Mouse (Mus musculus) right cerebral cortex, postnatal 25 days (tissue): Measurements from ENCODE around the gene Gtf2h1.
"Not testable (repeated sequence)": the region's sequence is repeated elsewhere in the genome, so short reads cannot be mapped to it uniquely, and the experiment has no call there.

Experiments
- DNase-seq: peaks from one replicate; pipeline ENCODE4 v3.0.0; 2022

Gtf2h1 gene

DNA sequence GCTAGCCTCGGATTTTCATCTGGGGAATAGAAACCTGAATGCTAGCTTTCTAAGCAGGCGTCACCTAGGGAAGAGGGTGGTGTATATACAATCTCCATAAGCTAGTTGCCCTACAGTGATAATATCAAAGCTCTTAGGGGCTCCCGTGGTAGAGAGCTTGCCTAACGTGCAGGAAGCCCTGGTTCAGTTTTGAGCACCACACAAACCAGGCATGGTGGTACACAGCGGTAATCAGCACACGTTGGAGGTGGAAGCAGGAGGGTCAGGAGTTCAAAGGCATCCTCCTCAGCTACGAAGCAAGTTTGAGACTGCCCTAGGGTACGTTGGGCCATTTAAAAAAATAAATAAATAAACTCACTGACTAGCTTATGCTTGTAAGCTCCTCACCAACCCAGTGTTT lies 35.8 kb downstream of the Gtf2h1 start:
- DNase-seq = no peak

DNA sequence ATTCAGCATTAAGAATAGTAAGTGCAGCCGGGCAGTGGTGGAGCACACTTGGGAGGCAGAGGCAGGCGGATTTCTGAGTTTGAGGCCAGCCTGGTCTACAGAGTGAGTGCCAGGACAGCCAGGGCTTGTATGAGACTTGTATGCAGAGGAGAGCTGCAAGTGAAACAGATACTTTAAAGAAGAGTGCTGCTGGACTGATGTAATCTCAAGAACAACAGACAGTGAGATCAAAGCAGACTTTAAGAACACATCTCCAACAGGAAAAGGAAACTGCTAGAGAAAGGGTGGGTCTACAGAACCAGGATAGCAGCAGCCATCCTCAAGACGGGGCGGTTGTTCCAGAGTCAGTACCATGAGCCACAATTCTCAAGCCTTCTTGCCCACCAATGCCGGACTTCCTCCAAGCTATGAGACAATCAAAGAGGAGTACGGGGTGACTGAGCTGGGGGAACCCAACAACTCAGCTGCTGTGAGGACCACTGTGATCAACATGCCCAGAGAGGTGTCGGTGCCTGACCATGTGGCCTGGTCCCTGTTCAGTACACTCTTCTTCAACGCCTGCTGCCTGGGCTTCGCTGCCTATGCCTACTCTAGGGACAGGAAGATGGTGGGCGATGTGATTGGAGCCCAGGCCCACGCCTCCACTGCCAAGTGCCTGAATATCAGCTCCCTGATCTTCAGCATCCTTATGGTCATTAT lies 36.4 kb downstream of the Gtf2h1 start:
- DNase-seq = not testable (repeated sequence)

DNA sequence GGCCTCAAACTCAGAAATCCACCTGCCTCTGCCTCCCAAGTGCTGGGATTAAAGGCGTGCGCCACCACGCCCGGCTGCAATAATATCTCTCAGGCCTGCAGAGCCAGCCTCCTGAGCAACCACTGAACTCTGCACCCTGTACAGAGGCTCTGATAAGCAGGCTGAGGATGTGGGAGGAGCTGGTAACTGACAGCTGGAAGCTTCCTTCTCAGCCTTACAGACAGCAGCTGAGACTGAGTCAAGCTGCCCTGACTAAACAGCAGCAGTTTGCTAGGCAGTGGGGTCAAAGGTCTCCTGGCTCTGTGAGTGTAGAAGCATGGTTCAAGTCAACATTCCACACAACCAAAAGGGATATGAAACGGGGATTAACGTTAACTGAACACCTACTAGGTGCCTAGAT lies 37.4 kb downstream of the Gtf2h1 start:
- no peak for DNase-seq

DNA sequence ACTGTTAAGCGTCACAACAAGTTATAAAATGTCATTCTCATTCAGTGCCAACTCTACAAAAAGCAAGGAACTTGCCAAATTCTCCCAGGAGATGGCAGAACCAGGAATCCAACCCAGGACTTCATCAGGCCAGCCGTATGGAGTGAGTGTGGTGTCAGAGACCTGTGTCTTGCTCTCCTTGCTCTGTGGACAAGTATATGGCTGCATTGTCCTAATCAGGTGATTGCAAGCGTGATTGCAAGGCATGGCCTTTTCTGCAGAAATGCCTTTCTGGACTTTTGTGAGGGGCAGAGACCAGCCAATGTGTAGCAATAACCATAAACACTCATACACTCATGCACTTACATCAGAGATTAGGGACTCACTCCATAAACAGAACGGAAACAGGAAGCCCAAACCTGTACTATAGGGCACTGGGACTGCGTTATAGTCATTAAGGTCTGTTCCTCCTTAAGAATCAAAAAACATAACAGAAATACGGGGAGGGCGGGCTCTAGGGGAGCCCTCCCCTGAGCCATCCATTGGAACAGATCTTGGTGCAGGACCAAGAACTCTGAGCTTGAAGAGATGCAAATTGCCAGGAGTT lies 37.9 kb downstream of the Gtf2h1 start:
- no peak for DNase-seq

DNA sequence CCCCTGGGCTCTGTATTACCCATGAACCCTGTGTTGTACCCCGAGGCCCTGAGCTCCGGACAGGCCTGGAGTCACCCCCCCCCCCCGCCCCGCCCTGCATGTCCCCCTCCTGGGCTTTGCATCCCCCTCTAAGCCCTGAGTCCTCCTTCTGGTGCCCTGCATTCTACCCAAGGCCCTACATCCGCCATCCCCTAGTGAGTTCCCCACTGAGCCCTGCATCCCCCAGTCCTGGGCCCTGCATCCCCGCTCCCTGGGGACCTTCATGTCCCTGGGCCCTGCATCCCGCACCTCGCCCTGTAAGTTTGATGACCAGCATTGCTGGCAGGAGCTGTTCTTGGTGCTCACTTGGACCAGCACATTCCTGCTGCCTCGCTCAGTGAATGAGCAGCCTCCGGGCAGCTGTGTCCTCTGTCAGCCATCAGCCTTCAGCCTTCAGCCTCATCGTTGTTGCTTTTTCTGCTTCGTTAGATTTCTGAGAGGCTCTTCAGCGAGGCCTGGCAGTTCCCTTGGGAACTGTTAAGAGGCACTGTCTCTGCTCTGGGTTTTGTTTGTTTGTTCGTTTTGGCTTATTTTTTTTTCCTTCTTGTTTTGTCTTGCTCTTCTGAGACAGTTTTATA lies 39.2 kb downstream of the Gtf2h1 start:
- no peak for DNase-seq

DNA sequence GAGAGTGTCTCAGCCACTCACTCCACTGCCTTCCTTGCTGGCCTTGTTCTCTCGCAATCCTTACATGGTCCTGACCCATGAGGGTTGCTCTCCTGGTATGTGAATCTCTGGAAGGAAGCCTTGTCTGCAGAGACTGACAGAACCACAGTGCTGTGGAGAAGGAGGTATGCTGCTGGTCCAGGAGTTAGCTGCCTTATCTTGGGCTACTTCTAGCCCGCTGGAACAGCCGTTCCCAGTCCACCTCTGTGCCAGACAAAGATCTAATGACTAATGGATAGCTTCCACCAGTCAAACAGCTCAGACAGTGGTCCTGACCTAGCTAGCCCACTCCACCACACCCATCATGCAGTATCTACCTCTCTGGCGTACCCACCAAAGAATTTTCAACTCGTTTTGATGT lies 40.5 kb downstream of the Gtf2h1 start:
- DNase-seq = no peak

DNA sequence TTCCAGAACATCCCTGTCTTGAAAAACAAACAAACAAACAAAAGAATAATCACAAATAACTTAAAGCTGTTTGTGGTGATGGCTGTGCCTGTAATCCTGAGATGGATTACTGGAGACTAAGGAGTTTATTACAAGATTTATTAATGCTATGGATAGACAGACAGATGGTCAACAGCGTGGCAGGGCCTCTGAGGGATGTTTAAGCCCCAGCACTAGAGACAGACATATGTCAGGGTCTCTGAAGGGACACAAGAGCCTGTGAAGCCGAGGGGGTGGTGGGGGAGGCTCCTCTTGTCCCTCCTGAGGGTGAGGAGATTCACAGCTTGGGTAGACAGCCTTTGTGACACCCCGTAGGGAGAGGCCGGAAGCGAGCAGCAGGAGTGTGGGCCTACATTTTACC lies 41.2 kb downstream of the Gtf2h1 start:
- no peak for DNase-seq

DNA sequence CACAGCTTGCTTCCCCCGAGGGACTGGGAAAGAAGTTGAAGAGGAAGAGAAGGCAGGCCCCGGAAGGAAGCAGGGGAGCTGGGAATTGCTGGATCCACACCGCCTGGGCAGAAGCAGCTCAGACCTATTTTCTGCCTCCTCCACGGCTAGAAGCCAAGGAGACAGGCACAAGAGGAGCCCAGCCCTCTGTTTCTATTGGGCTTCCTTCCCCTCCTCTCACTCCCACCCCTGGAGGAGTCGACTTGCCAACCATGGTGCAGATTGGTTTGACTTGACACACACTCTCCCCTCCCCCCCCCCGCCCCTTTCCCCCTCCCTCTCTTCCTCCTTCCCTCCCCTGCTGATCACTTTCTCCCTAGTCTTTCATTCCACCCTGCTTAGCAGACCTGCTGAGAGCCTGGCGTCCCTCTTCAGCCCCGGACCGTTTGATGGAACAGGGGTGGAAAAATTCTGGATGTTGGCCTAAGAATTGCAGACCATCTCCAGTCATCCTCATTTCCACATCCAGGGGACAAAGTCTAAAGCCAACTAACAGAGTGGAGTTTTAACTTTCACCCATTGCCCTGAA lies 42.3 kb downstream of the Gtf2h1 start:
- DNase-seq = peak; percentile 23

DNA sequence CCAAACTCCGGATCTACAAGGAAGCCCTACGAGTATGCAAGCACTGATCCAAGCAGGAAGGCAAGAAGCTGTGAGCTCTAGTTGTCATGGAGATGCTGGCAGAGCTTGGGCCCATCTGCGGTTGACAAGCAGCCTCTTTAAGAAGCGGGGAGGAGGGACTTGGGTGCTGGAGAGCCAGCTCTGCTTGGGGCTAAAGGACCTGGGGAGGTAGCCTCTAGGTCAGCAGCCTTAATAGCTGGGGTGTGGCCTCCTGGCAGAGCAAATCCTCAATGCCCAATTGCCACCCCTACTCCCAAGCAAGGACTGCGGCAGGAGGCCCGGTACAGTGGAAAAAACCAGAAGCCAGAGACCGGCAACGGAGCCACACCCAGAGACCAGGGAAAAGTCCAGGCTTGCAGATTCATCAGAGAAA lies 43.0 kb downstream of the Gtf2h1 start:
- DNase-seq = peak; percentile 81

DNA sequence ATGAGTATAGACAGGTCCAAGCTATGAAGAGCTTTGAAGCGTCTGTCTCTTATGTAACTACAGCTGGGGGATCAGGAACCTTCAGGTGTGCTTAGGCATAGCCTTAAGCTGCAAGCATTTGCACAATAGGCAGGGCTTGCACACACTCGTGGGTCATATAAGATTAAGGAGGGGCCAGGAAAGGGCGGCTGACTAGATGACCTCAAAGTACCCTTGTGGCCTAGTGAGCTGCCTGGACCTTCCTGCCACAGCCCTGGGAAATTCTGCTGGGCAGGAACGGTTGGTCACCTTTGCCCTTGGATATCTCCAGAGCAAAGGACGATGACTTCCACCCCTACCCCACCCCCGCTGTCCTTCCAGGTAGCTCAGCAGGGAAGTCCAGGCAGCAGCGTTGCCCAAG lies 43.5 kb downstream of the Gtf2h1 start:
- DNase-seq = no peak

DNA sequence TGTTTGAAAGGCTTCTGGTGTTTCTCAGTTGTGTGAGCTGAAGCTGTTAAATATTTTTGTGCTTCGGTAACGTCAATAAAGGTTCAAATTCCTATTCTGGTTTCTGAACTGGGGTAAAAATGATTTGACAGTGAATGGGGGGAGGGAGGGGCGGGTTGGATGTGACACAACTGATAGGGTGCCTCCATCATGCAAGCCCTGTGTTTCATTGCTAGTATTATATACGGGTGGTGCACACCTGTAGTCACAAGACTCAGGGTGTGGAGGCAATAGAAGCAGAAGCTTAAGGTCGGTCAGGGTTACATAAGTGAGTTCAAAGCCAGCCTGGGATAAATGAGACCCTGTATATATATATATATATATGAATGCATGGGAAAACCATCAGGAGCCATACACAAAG lies 44.0 kb downstream of the Gtf2h1 start:
- no peak for DNase-seq

DNA sequence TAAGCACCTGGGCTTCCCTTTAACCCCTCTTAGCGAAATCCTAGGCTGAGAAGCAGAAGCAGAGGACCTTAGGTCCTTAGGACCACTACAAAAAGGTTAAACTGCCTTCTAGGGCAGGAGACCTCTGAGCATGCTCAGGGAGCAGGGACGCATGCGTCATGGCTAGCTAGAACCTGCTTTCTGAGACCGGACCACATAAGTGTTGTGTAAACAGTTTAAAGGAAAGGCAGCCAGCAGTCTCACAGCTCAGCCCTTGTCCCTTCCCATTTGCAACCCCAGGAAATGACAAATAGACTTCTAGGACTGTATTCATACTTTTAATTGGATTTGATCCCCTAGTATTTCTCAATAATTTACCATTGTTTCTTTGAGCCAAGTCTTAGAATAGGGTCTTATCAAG lies 44.4 kb downstream of the Gtf2h1 start:
- no peak for DNase-seq

DNA sequence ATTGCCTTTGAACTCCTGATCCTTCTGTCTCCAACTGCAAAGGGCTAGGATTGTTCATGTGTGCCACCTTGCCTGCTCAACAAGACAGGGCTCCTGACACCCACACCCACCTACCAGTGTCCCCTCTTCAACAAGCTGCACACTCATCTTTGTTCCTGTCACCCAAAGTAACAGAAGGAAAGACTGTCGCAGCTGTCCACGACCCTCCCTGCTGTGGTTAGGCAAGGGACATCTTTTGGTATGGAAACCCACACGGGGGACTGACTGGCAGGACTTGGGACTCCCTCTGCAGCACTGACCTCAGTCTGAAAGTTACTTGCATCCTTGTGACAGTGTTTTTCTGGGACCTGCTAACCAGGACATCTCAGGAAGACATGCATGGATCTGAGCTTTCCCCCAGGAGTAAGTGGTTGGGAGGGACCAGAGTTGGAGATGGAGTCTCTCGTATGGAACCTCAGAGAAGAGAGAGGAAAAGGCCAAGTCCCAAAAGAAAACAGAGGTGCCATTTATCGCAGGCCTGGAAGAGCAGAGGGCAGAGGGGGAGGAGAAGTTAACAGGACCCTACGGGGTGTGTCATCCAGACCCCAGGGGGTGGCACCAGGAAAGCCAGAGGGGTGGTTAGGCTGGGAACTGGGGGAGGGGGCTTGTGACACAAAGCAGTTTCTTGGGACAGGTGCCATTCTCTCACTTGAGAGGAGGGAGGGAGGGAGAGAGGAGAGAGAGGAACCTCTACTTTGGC lies 45.1 kb downstream of the Gtf2h1 start, which contains the start of gene Ldha:
Gene Ldha, plus strand, starts transcription at position 689 of the 739 bp plus-strand sequence.
- no peak for DNase-seq

DNA sequence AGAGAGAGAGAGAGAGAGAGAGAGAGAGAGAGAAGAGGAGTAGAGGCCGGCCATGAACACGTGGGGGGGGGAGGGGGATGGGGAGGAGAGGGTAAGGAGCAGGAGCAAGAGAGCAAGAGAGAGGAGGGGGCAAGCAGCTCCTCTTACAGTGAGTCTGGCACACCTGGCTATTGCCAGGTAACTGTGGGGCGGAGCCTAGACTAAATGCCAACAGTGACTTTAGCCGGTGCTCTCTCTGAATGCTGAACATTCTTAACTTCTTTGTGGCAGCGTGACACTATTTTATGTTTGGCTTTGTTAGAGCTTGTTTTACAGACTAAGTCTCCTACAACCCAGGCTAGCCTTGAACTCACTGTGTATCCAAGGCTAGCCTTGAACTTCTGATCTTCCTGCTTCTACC lies 46.4 kb downstream of the Gtf2h1 start:
- no peak for DNase-seq

DNA sequence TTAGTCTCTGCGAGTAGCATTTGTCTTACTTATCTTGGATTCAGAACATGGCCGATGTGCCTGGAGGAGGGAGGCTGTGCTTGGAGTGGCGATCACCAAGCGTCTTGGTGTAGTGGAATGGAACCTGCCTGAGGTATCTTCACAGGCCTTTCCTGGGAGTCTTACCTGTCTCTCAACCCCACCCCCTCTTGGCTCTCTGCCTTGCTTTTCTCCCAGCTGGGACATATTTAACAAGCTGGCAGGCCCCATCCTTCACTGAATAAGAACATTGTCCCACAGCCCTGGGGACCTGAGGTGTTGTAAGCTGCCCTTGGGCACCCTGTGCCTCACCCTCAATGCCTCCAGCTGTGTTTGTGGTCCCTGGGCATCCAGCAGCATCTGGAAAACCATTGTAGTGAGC lies 47.7 kb downstream of the Gtf2h1 start:
- no peak for DNase-seq

DNA sequence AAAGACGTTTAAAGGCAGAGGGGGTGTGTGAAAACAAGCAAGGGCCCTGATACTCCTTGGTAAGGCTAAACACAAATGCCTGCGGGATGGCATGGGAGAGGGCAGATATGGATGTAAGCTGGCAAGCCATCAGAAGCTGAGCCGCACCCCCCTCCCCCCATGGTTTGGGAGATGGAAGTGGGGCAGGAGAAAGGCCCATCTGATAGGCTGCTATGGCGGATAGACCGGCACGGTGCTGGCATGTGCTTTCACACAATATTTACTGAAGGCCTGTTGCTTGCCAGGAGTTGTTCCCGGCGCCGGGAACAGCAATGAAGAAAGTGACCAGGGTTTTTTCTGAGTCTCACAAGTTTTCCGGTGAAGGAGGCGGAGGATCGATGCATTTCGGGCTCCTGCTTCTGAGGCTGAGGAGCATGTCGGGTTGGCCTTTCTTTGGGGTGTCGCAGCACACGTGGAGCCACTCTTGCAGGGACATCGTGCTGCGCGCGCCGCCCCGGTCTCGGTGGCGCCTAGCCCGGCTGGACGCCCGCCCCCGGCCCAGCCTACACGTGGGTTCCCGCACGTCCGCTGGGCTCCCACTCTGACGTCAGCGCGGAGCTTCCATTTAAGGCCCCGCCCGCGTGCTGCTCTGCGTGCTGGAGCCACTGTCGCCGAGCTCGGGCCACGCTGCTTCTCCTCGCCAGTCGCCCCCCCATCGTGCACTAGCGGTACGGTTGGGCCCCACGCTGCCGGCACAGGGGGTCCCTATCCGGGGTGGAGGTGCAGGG lies 49.5 kb downstream of the Gtf2h1 start:
- DNase-seq = peak; percentile 93

DNA sequence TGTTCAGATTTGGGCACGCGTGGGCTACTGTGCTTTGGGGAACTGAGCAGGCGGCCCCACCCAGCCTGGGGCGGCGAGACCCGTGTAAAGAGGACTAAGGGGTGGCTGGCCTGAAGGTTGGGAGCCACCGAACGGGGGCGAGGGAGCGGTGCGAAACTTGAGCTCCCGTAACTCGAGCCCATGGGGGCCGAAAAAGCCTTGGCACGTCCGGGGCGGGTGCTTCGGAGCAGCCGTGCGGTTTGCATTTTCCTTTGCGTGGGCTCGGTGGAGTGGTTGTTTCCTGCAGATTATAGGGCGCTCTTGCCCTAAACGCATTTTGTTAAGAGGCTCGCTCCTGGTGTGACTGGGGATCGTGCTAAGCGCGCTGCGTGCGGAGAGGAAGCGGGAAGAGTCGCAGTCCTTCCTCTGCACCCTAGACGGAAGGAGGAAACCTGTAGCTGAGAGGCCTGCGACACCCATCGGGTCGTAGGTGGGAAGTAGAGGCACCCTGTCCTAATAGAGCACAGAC lies 50.1 kb downstream of the Gtf2h1 start:
- peak; percentile 56 for DNase-seq

DNA sequence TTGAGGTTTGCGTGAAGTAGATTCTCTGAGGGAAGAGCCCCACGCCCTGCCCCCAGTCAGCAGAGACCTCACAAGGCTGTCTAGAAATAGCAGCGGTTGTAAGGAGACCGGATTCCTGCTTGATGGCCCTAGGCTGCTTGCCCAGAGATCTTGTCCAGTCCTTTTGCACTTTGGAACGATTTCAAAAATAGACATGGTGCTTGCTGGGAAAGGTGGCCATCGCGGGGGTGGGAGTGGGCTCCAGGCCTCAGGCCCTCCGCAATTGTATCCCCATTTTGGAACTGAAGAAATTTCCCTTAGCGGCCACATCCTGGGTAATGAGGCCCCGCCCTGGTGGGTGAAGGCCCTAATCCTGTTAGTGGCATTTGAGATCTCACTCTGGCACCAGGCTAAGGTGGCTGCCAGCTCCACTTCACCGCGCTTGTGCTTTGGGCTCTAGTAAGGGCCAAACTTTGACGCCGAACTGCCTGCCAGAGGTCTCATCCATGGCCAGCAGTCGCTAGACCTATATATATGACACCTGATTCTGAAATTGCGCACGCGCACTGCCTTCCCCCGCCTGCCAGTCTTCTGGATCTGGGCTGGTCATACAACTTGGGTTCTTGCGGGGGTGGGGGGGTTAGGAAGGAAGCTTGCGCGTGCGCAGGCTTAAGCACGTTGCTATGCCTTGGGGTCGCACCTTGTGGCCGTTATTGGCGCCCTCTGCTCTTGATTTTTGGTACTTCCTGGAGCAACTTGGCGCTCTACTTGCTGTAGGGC lies 50.8 kb downstream of the Gtf2h1 start:
- DNase-seq = peak; percentile 55

DNA sequence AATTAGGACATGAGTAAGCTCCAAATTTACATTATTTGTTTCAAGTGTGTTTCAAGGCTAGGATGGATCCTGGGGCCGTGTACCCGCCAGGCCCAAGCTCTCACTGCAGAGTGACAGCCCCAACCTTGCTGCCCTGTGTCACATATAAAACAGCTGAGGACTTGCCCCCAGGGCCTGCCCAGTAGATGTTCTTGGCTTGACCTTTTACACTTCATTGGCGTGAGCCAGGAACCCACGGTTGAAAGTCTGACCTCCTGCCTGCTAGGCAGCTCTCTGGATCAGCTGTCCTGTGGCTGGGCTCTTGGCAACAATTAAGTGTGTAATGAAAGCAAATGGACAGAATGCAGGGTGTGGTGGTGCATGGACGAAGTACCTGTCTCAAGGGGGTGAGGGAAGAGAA lies 53.4 kb downstream of the Gtf2h1 start:
- DNase-seq = no peak

DNA sequence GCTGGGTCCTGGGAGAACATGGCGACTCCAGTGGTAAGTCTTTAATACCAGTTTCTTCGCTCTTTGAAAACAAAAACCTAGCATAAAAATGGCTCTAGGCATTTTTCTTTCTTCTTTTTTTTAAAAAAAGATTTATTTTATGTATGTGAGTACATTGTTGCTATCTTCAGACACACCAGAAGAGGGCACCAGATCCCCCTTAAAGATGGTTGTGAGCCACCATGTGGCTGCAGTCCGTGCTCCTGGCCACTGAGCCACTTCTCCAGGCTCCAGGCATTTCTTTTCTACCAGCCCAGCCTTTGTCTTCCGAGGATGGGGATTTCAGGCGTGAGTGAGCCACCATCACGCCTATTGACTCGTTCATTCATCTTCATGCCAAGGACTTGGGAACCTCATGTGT lies 55.1 kb downstream of the Gtf2h1 start:
- no peak for DNase-seq

DNA sequence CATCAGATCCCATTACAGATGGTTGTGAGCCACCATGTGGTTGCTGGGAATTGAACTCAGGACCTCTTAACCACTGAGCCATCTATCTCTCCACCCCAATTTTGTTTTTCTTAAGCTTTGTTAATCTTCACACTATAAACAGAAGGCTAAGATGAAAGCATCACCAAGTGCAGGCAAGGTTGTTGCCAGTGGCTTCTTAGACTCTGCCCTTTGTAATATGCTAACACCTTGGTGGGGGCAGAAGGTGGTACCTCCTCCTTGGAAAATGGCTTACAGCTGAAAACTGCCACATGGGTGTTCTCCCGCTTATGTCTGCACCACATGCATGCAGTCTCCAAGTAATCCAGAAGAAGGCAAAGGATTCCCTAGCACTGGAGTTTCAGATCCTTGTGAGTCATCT lies 56.8 kb downstream of the Gtf2h1 start:
- no peak for DNase-seq

DNA sequence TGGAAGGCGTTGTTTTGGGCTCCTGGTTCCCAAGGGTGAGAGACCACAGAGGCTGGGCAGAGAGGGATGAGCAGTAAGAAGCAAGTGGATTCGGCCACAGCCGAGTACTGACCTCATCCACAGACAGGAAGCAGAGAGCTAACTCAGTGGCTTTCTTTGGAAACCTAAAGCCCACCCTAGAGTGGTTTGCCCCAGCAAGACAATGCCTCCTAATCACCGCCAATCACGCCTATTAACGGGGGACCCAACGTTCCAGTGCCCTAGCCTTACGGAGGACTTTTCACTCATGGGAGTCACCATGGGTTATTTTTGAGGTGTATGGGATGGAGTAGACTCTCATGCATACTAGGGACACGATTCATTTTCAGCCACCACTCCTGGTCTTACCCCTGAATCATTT lies 57.5 kb downstream of the Gtf2h1 start:
- DNase-seq = no peak
